Mouse (Mus musculus) lung, postnatal 0 days (tissue): ENCODE data around the gene Pde4a.
A peak's percentile ranks its signal among the peaks of the same experiment; 100 is the strongest.

ENCODE experiments used
- CTCF ChIP-seq: IDR thresholded peaks from 2 replicates; pipeline ENCODE4 v1.5.1; 2016; ENCODE audit warnings: antibody characterized with exemption, mild to moderate bottlenecking
- EP300 ChIP-seq: IDR thresholded peaks from 2 replicates; pipeline ENCODE4 v1.6.1; 2016; ENCODE audit warnings: antibody characterized with exemption, mild to moderate bottlenecking, control low read depth

DNA sequence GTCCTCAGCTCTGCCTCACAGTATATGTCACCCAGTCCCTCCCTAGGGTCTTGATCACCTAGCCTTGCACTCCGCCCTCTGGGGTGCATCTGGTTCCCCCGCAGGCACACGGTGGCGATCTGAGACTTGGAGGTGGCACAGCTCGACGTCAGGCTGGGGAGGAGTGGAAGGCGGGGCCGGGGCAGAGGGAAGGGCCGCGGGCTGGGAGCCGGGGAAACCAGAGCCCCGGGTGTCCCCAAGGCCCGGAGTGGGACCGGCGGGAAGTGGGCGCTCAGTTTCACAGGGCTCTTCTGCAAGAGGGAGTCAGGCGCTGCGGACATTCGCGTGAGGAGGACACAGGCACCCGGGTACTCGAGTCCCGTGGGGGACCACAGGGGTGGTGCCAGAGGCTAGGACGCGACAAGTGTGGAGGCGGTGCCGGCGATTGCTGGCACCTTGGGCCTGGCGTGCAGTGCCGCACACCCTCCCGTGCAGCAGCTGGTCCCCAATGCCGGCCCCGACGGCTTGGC, 18.4 kb downstream of the Pde4a start:
- TF ChIP-seq CTCF (peak; percentile 38; the same call in 1 of the 2 replicates), EP300 (no peak)
